Mouse (Mus musculus): Measurements from ENCODE around the gene Mucl2.
"Not testable (repeated sequence)": the region's sequence is repeated elsewhere in the genome, so short reads cannot be mapped to it uniquely, and the experiment has no call there.

Gene Mucl2

DNA sequence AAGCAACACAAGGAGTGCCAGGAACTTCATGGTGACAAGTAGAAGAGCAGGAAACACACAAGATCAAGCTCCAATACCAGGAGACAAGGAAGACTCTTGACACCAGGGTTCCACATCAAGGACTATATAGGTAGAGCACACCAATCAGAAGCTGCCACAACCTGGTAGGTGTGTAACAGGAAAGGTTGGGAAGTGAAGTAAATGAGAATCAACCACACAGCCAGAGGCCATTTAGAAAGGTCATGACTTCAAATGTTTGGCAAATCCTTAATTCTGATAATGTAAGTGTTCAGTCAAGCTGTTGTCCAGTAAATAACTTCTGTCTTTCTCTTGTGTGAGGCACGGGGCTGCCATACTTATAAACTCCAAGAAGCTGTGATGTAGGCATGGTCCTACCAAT is at the start of gene Mucl2:
TSS of gene Mucl2 (minus strand) at position 101 of the 400 bp plus-strand sequence.
- no peak for DNase-seq (ENCODE audit: low read depth)

DNA sequence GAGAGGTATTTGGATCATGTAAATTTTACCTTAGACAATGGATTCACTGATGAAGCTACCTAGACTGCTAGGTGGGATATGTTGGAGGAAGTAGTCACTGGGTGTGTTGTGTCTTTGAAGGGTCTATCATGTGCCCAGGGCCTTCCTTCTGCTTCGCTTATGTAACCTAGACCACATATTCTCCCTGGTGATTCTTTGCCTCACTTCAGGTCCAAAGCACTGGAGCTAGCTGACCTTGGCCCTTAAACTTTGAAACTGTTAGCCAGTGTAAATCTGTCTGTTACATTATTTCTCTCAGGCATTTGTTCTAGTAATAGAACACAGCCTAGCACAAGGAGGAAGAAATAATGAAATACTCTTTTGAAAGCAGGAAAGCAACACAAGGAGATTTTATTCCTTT is 13.9 kb upstream of the Mucl2 start:
- not testable (repeated sequence) for DNase-seq (ENCODE audit: low read depth)

Data from induced T-regulatory cell, adult 2 months (primary cell).